Mouse (Mus musculus) left cerebral cortex, postnatal 10 days (tissue): Measurements from ENCODE around the gene Cmip. TPM values are rescaled to one million over a fixed set of nuclear protein-coding genes. Genes with fewer than 3 reads are reported as not detected.

ENCODE experiments used
- DNase-seq, 2 experiments: peaks; one replicate each; pipeline ENCODE4 v3.0.0; 2021 to 2022; ENCODE audit warnings: low spot score in 2 of 2, mixed read lengths in 1 of 2; ENCODE audit errors: extremely low spot score in 1 of 2
- intact Hi-C: fragments of 180-260 bp; cut with DNase I; formaldehyde crosslinking; loops from one replicate; pipeline ENCODE4 v1.15.1; 2025
- total RNA-seq, 2 experiments: library from RNA; stranded (reverse); gene quantifications; 2 replicates each; pipeline ENCODE4 v1.2.3; 2021

The Cmip gene
- total RNA-seq, 2 experiments from 2014 or later = 369 to 379 TPM

DNA sequence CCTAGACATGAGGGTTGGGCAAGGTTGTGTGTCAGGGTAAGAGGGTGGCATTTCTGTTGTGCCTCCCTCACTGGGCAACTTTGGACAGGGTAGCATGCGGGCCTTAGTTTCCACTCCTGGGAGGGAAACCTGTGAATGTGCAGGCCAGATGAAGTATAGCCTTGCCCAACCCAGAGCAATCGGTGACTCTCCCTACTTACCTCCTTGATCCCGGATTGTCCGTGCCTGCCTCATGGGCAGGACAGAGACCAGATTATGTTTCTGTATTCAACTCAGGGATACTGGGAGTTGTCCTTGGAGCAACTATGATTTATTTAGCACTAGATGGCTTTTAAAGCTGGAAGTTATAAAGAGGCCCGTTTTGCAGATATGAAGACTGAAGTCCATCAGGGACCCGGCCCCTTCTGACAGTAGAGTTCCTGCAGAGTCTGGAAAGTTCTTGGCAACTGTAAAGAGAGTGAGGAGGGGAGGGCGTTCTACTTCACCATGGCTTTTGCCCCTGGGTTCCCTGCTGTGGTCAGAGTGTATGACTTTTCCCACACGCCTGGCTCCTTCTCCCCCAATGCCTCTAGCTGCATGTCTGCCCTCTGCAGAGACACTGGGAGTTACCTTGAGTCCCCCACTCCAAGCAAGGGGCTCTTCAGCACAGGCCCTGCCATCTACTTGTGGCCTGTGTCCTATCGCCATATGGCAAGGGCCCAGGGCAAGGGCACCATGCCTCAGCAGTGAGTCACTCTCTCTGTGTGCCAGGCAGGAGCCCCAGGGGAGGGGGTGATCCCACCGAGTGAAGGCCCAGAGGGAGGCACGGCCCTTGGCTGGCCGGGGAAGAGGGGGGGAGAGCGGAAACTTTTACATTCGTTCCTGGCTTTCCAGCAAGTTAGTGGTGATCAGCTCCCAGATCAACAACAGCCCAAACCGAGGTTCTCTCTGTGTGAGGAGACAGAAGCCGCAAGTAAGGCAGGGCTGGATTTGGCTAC, 100.9 kb downstream of the Cmip start:
- no peak for DNase-seq
- intact Hi-C loops = no loop called here

DNA sequence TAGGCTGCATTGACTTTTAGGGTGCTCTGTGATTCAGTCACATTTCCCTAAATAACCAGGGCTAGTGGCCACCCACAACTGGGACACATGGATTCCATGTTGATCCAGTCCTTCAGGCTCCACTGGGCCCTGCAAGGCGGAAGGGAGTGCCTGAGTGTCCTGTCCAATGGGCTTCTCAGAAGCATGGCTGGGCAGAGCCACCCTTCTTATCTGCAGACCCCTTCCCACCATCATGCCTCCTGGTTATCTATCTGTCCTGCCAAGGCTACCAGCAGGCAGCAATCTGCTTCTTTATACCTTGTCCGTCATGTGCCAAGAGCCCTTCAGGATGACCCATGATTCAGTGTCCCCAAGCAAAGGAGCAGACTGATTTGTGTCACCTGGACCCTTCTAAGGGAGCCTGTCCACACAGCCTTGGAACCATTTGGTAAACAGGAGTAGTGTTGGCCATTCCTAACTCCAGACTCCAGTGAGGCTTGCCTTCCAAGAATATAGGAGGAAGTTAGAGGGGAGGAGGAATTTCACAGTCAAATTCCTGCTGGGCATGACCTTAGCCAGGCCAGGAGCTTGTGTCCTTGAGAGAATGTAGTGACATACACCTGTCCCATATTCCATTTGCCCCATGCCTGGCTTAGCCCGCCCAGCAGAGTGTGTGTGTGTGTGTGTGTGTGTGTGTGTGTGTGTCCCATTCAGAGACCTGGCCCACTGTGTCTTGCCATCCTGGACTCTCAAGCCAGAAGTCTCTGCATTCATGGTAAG, 103.5 kb downstream of the Cmip start:
- intact Hi-C loops = no loop called here
- no peak for DNase-seq

- DNase-seq = no peak
- intact Hi-C loops = no loop called here
Measured at GRCm38 (mm10) chr8:117361595-117362437, 105.0 kb downstream of the Cmip start.

DNA sequence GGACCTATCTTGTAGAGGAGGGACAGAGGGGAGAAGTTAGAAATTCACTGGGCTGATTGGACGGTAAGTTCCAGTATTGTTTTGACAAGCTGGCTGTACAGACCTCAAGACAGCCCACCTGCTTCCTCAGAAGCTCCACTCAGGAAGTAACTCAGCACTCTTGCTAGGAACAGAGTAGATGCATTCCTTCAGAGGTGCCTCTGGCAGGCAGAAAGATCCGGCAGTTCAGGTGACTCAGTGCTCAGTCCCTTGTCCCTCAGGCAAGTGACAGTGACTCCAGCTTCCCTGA, 105.5 kb downstream of the Cmip start:
- intact Hi-C loops = no loop called here
- no peak for DNase-seq

DNA sequence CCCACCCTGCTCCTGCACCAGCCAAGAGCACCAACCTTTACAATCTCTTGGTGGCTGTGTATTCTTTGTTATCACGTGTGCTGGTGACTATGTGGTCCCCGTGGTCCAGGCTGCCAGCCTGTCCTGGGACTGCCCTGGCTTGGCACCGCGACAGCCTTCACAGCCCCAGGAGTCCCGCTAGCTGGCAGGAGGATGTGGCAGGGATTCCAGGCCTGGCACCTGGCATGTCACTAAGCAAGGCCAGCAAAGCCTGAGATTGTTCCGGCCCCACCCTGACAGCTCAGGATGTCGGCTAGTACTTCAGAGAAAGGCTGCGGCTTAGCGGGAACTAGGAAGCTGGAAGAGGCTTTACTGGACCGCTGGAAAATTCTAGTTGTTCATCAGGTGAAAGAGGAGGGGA, 106.4 kb downstream of the Cmip start:
- DNase-seq = no peak

GRCm38 (mm10) chr8:117364374-117365160, 107.7 kb downstream of the Cmip start:
- no peak for DNase-seq
- intact Hi-C loops = no loop called here

More for the DNA sequence above, 106.4 kb downstream of the Cmip start:
- intact Hi-C loops = no loop called here

DNA sequence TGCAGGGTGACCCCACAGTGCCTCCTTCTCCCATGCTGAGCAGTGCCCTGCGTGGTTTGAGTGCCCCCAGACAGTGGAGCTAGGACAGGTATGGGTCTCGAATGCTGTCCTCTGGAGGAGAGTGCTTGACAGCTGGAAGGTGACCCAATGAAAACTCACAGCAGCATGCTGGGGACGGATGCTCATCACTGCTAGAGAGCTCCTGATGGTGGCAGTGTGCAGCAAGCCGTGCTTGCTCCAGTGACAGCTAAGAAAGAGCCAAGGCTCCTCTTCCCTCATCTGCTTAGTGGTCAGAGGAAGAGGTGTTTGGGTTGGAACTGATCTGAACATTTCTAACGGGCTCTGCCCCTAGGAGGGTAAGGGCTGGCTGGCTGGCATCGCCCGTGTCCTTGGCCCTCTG, 109.6 kb downstream of the Cmip start:
- intact Hi-C loops = no loop called here
- peak in 1 of 2 experiments; percentile 58 for DNase-seq

DNA sequence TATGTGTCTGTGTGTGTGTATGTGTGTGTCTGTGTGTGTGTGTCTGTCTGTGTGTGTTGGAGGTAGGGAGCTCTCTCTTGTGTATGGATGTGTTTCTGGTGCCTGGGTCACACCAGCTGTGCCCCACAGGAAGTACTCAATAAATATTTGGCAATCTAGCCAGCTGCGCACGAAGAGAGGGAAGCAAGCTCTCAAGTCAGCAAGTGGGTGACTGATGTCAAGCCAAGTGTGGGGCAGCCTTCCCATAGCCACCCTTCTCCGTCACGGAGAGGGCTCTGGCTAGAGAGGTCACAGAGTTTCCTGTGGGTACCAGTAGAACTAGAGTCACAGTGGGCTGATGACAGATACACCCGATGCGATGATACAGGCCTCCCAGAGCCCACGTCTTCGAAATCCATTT, 110.6 kb downstream of the Cmip start:
- intact Hi-C loops = no loop called here
- DNase-seq = no peak

GRCm38 (mm10) chr8:117368781-117369180, 111.9 kb downstream of the Cmip start:
- intact Hi-C loops = no loop called here
- DNase-seq = peak in 1 of 2 experiments; percentile 81

GRCm38 (mm10) chr8:117370009-117370408, 113.1 kb downstream of the Cmip start:
- intact Hi-C loops = loop anchor here (5.0 kb wide), 1 partner anchor 48 kb away; no protein-coding TSS in a partner anchor
- DNase-seq = no peak

DNA sequence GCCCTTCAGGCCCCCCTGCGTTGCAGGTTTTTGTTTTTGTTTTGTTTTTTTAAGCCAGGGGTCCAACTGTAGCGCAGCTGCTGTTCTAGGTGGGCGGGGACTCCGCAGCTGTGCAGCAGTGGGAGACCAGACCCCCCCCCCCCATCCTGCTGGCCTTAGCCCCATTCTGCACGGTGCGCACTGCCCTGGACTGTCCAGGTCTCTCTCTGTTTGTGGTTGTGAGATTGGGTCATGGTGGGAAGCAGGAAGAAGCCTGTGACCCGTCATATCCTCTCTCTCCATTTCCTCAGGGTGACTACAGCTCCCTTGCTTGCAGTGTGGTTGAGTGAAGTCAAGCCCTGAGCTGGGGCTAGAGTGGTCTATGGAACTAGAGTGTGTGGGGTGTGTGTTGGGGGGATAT, 114.3 kb downstream of the Cmip start:
- intact Hi-C loops = loop anchor here (5.0 kb wide), 1 partner anchor 49 kb away; no protein-coding TSS in a partner anchor
- no peak for DNase-seq

- peak; percentile 49 to 58 for DNase-seq
- intact Hi-C loops = loop anchor here (5.0 kb wide), 1 partner anchor 50 kb away; no protein-coding TSS in a partner anchor
Measured at GRCm38 (mm10) chr8:117372070-117372469, 115.2 kb downstream of the Cmip start.

GRCm38 (mm10) chr8:117373001-117373428, 116.2 kb downstream of the Cmip start:
- intact Hi-C loops = loop anchor here (5.0 kb wide), 1 partner anchor 51 kb away; no protein-coding TSS in a partner anchor
- DNase-seq = no peak

- DNase-seq = no peak
- intact Hi-C loops = loop anchor here (5.0 kb wide), 1 partner anchor 52 kb away; no protein-coding TSS in a partner anchor
Measured at GRCm38 (mm10) chr8:117374087-117374486, 117.2 kb downstream of the Cmip start.

- DNase-seq = no peak
- intact Hi-C loops = loop anchor here (5.0 kb wide), 1 partner anchor 85 kb away; no protein-coding TSS in a partner anchor
Measured at GRCm38 (mm10) chr8:117376997-117377396, 120.1 kb downstream of the Cmip start.

- intact Hi-C loops = loop anchor here (5.0 kb wide), 1 partner anchor 84 kb away; no protein-coding TSS in a partner anchor
- no peak for DNase-seq
Measured at GRCm38 (mm10) chr8:117378625-117379024, 121.8 kb downstream of the Cmip start.

DNA sequence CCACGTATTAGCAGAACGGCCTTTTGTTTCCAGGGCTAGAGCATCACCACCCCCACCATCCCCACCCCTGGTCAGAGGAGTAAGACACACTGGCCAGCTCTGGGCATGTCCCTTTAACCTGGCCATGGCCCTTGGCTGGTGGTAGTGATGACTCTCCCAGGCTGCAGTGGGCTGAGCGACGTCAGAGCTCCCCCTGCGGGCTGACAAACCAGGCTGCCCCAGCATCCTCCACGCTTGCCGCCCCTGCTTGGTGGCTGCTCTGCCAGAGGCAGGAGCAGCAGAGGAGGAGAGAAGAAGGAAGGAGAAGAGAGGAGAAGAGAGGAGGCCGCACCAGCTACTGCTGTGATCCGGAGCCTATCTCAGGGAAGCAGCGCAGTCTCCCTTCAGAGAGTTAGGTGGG, 122.3 kb downstream of the Cmip start:
- intact Hi-C loops = loop anchor here (5.0 kb wide), 1 partner anchor 83 kb away; no protein-coding TSS in a partner anchor
- DNase-seq = peak in 1 of 2 experiments; percentile 84

DNA sequence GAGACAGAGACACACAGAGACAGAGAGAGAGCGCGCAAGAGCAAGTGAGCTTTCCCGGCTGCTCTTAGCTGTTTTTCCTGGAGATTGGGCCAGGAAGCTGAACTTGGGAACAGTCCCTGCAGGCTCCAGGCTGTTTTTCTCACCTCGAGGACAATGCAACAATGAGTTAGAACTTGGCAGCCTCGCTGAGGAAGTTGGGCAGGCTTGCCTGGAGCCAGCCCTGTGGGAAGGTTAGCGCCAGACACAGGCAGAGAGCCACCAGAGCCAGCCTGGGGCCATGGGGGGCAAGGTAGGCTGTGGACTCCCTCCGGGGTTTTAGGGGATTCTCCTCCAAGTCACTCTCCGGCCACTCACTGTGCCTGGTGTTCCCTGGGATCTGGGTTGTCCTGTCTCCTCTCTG, 123.9 kb downstream of the Cmip start:
- intact Hi-C loops = no loop called here
- DNase-seq = peak; percentile 51 to 81
